Mouse (Mus musculus): Measurements from ENCODE around the gene Ccdc88a.

Gene Ccdc88a

GRCm38 (mm10) chr11:29373396-29374273, at the start of gene Ccdc88a:
Ccdc88a (plus strand) TSS chr11:29373658.
- DNase-seq (ENCODE audit: inconsistent ontology term) = peak; percentile 99

- DNase-seq (ENCODE audit: inconsistent ontology term) = no peak
Observed at GRCm38 (mm10) chr11:29335505-29335904, 38.0 kb upstream of the Ccdc88a start.

GRCm38 (mm10) chr11:29341259-29341658, 32.2 kb upstream of the Ccdc88a start:
- no peak for DNase-seq (ENCODE audit: inconsistent ontology term)

- no peak for DNase-seq (ENCODE audit: inconsistent ontology term)
Observed at GRCm38 (mm10) chr11:29344891-29345657, 28.4 kb upstream of the Ccdc88a start.

GRCm38 (mm10) chr11:29345673-29346286, 27.7 kb upstream of the Ccdc88a start:
- DNase-seq (ENCODE audit: inconsistent ontology term) = peak; percentile 20

GRCm38 (mm10) chr11:29350891-29351290, 22.6 kb upstream of the Ccdc88a start:
- no peak for DNase-seq (ENCODE audit: inconsistent ontology term)

GRCm38 (mm10) chr11:29352214-29352613, 21.2 kb upstream of the Ccdc88a start:
- DNase-seq (ENCODE audit: inconsistent ontology term) = peak; percentile 64

GRCm38 (mm10) chr11:29368161-29368560, 5.3 kb upstream of the Ccdc88a start:
- no peak for DNase-seq (ENCODE audit: inconsistent ontology term)

GRCm38 (mm10) chr11:29373050-29373395, 435 bp upstream of the Ccdc88a start:
- DNase-seq (ENCODE audit: inconsistent ontology term) = no peak

GRCm38 (mm10) chr11:29374274-29374656, 807 bp downstream of the Ccdc88a start:
- DNase-seq (ENCODE audit: inconsistent ontology term) = no peak

- no peak for DNase-seq (ENCODE audit: inconsistent ontology term)
Observed at GRCm38 (mm10) chr11:29376635-29377034, 3.2 kb downstream of the Ccdc88a start.

- no peak for DNase-seq (ENCODE audit: inconsistent ontology term)
Observed at GRCm38 (mm10) chr11:29378751-29379150, 5.3 kb downstream of the Ccdc88a start.

- DNase-seq (ENCODE audit: inconsistent ontology term) = no peak
Observed at GRCm38 (mm10) chr11:29383493-29383892, 10.0 kb downstream of the Ccdc88a start.

GRCm38 (mm10) chr11:29384001-29384400, 10.5 kb downstream of the Ccdc88a start:
- DNase-seq (ENCODE audit: inconsistent ontology term) = no peak

GRCm38 (mm10) chr11:29384617-29385016, 11.2 kb downstream of the Ccdc88a start:
- DNase-seq (ENCODE audit: inconsistent ontology term) = no peak

GRCm38 (mm10) chr11:29389913-29390312, 16.5 kb downstream of the Ccdc88a start:
- peak; percentile 14 for DNase-seq (ENCODE audit: inconsistent ontology term)

- no peak for DNase-seq (ENCODE audit: inconsistent ontology term)
Observed at GRCm38 (mm10) chr11:29395135-29395746, 21.8 kb downstream of the Ccdc88a start.

- DNase-seq (ENCODE audit: inconsistent ontology term) = no peak
Observed at GRCm38 (mm10) chr11:29400374-29400773, 26.9 kb downstream of the Ccdc88a start.

- DNase-seq (ENCODE audit: inconsistent ontology term) = no peak
Observed at GRCm38 (mm10) chr11:29406292-29406691, 32.8 kb downstream of the Ccdc88a start.

GRCm38 (mm10) chr11:29423496-29423895, 50.0 kb downstream of the Ccdc88a start:
- DNase-seq (ENCODE audit: inconsistent ontology term) = no peak

- peak; percentile 79 for DNase-seq (ENCODE audit: inconsistent ontology term)
Observed at GRCm38 (mm10) chr11:29428774-29429173, 55.3 kb downstream of the Ccdc88a start.

GRCm38 (mm10) chr11:29431011-29431410, 57.6 kb downstream of the Ccdc88a start:
- no peak for DNase-seq (ENCODE audit: inconsistent ontology term)
